Mouse (Mus musculus): ENCODE data around the gene Tspan12.

DNA sequence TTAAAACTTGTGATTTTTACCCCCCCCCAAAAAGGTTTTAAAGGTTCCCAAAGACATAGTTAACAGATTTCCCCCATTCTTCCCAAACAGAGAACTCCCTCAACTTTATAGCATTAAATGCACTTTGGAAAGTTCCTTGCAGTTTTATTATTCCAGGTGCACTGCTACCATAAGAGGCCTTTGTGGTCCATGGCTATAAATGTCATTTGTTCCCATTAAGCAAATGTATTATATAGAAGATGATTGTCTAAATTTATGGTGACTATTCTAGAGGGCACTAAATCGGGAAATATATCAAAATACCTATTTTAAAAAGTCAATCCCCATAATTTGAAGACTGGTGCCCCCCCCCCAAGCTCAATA, 82.9 kb downstream of the Tspan12 start:
- TF ChIP-seq POLR2A (IDR thresholded peaks at IDR 0.05; ENCODE audit: borderline replicate concordance, extremely low read depth, insufficient read depth, insufficient read length, poor library complexity, severe bottlenecking) (no peak), CTCF (IDR thresholded peaks at IDR 0.05; ENCODE audit: borderline replicate concordance, extremely low read depth, insufficient read depth, insufficient read length) (no peak)

Data from brain, embryonic 14.5 days (tissue).